Mouse (Mus musculus): ENCODE data around the gene Ms4a3.

DNA sequence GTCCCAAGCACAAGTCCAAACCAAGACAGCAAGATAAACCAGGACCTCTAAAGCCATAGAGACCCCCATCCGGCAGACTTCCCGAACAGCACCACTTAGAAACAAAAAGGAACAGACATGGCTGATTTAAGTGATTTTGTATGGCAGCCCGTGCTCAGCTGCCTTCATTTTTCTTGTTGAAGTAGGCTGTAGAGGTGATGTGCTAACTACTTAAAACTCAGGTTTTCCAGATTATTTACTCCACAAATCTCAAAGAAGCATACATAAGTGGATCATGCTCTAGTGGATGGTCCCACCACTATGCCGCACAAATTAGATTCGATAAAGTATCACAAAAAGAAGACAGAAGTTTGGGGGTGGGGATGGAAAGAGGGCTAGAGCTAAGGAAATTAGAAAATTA lies 19.8 kb upstream of the Ms4a3 start, which contains the start of gene Oosp2:
- no peak for TF ChIP-seq CTCF (IDR thresholded peaks at IDR 0.05; ENCODE audit: control insufficient read depth, insufficient read depth, insufficient read length)
- no peak for TF ChIP-seq USF1 (IDR thresholded peaks at IDR 0.05; ENCODE audit: low read depth)
- TF ChIP-seq CEBPB (IDR thresholded peaks at IDR 0.05; ENCODE audit: low read depth) = no peak
- TF ChIP-seq MYOD1 (IDR thresholded peaks at IDR 0.05; ENCODE audit: control insufficient read depth, insufficient read length, low read depth) = no peak
- TF ChIP-seq MYOG (IDR thresholded peaks at IDR 0.05; ENCODE audit: control insufficient read depth, extremely low read depth, insufficient read length) = no peak
- TF ChIP-seq MAX (IDR thresholded peaks at IDR 0.05) = no peak

Measured in C2C12 (cell line).